Mouse (Mus musculus) liver, embryonic 18 days (tissue): Measurements from ENCODE around the gene 1700016K19Rik. TPM values are rescaled to one million over a fixed set of nuclear protein-coding genes. Genes with fewer than 3 reads are reported as not detected.

Experiments used
- polyA plus RNA-seq: library from polyadenylated mRNA; depleted of rRNA; stranded (reverse); fragments of >200 nt; gene quantifications from 2 replicates; pipeline ENCODE4 v1.2.3, GENCODE M21; 2012; rRNA removed

Gene 1700016K19Rik
- polyA plus RNA-seq = 0.03 TPM in 1 of 2 replicates, not detected in the other

GRCm38 (mm10) chr11:75999440-76000155 is at the start of gene 1700016K19Rik:
1700016K19Rik (plus strand) TSS chr11:75999912.

DNA sequence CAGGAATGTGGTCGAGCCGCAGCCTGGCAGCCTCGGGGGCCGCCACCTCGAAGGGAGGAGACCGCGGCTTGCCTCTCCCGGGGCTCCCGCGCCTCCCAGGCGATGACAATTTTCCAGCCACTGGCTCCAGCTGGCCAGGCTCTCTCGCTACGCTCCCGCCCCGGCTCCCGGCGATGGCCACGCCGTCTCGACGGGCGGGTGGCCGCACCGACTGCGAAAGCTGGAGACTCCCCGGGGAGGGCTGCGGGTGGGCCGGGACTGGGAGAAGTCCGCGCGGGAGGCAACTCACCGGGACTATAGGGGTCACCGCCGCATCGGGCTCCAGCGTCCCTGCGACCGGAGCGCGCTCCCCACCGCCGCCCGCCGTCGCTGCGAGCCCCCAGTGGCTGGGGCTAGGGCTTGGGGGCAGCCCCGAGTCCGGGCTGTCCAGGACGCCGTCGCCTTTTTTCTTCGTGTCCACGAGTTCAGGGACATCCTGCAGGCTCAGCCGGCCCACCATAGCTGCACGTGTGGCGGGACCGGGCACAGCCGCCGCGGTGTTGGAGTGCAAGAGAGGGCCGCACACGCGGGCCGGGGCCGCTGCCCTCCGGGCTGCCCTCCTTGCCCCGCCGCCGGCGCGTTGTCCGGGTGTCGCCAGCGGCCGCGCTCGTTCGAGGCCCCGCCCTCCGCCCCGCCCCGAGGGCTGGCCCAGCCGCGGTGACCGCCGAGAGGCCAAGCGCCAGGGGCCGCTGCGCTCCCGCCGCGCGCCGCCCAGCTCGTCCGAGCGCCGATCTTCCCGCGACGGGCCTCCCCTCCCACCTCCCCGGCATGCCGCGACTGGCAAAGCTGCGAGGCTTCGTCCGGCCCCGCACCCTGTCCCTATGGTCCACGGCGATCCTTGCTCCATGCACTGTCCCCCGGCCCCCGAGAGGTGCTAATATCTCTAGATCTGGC is 27.7 kb downstream of the 1700016K19Rik start, which contains the start of gene Rflnb:
Rflnb (minus strand) TSS at position 644 of the 933 bp plus-strand sequence.

Other genes with a start within 250 kb of the 1700016K19Rik start
- gene Doc2b, start 203.9 kb upstream of the 1700016K19Rik start, polyA plus RNA-seq = 0.01 and 0.02 TPM in 2 replicates
- 1.0 and 1.1 TPM in 2 replicates for gene Rph3al, start 61.5 kb upstream of the 1700016K19Rik start, polyA plus RNA-seq
- gene Rflnb, start 27.9 kb downstream of the 1700016K19Rik start, polyA plus RNA-seq = 4.6 and 5.9 TPM in 2 replicates
- gene Vps53, start 179.7 kb downstream of the 1700016K19Rik start, polyA plus RNA-seq = 11.3 and 12.2 TPM in 2 replicates
- gene Fam57a, start 179.8 kb downstream of the 1700016K19Rik start, polyA plus RNA-seq = 3.9 and 4.3 TPM in 2 replicates
- 0.24 and 0.58 TPM in 2 replicates for gene Dbil5, start 217.7 kb downstream of the 1700016K19Rik start, polyA plus RNA-seq
- 3.9 and 4.7 TPM in 2 replicates for gene Gemin4, start 217.8 kb downstream of the 1700016K19Rik start, polyA plus RNA-seq
- gene Mrm3, start 243.8 kb downstream of the 1700016K19Rik start, polyA plus RNA-seq = 7.3 and 8.3 TPM in 2 replicates
- 20.2 and 20.6 TPM in 2 replicates for gene Glod4, start 243.8 kb downstream of the 1700016K19Rik start, polyA plus RNA-seq